Mouse (Mus musculus) olfactory bulb, adult 2 months (tissue): ENCODE measurements at regions not wholly inside any gene's neighbourhood (a gene's known extent, or its start where the extent isn't known, plus 50 kb on each side); places are given as distances from the start of the nearest gene placed in this dataset.

Experiments
- H3K27ac ChIP-seq: fragments of 200-500 bp; 2 replicates; pipeline ENCODE4 v1.5.1; 2012; ENCODE audit warnings: low read depth, low read length; ENCODE audit not compliant: insufficient read depth
- H3K4me1 ChIP-seq: fragments of 200-500 bp; 2 replicates; pipeline ENCODE4 v1.6.1; 2012; ENCODE audit warnings: low read length; ENCODE audit not compliant: control insufficient read depth, insufficient read depth
- H3K4me3 ChIP-seq: fragments of 200-500 bp; 2 replicates; pipeline ENCODE4 v1.5.1; 2012; ENCODE audit warnings: mild to moderate bottlenecking, low read depth, low read length, moderate library complexity; ENCODE audit not compliant: insufficient read depth
- CTCF ChIP-seq: fragments of 200-500 bp; IDR thresholded peaks from 2 replicates; pipeline ENCODE4 v1.5.1; 2012; ENCODE audit warnings: low read depth, mild to moderate bottlenecking, low read length, moderate library complexity; ENCODE audit not compliant: insufficient read depth
- POLR2A ChIP-seq: fragments of 200-500 bp; IDR thresholded peaks from 2 replicates; pipeline ENCODE4 v1.6.1; 2012; ENCODE audit warnings: mild to moderate bottlenecking, low read depth, low read length, moderate library complexity; ENCODE audit not compliant: insufficient read depth
- WGBS: fragments of 180-500 bp; shearing (Covaris S2); methylation state at CpG from one replicate; pipeline ENCODE4 v1.1.7; 2018; 5-methylcytosine and 5-hydroxymethylcytosine counted together

DNA sequence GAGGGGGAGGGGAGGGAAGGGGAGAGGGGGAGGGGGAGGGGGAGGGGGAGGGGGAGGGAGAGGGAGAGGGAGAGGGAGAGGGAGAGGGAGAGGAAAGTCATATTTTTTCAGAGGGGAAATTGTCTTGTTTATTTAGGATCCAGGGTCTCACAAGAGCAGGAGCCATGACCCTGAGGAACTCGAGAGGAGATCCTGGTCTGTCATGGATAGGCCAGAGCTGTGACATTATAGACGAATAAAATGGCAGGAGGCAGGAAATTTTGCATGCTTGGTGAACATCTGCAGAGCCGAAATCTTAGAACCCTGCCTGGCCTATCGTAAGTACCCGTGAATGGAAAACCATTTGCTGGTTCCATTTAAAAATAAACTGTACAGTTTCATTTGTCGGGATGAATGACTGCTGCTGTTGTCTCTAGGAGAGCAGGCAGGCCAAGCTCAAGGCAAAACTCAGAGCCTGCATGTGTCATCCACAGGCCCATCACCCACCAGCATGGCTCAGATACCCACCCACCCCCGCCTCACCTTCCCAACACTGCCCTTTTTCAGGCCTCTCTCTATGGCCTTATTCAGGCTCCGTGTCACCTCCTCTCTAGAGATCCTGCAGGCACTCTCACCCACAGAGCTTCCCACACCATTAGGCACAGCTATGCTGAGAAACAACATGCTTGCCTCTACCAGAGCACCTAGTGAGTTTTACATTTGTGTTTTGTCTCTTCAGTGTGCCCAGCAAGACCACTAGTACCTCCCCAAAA is 184.7 kb downstream of the Lmo4 start:
- WGBS, result 77% methylated on average over 8 of the region's 8 CpGs
- TF ChIP-seq POLR2A (no peak), CTCF (no peak)
- H3K4me1 ChIP-seq, result no peaks in the 10 kb centered on the region
- H3K4me3 ChIP-seq, result no peak overlapping the region
- no peak overlapping the region for H3K27ac ChIP-seq

DNA sequence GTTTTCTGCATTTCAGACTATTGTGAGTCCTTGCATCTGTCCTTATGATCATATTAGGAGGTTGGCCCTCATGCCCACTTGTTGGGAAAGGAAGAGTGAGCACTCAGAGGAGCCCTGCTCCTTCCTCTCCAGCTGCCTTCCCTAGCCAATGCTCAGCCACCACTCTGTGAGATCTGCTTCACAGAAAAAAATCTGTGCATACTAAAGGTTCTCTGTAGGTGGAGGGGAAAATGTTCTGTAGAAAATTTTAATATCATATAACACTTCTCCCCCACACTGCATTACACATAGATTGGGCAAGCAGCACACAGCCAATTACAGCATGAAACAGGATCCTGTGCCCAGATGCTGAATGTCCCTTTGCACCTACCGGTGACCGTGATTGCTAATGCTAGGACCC is 185.7 kb downstream of the Lmo4 start:
- no peak overlapping the region for H3K4me3 ChIP-seq
- 89% methylated on average over 2 of the region's 2 CpGs for WGBS
- no peaks in the 10 kb centered on the region for H3K4me1 ChIP-seq
- TF ChIP-seq POLR2A (no peak), CTCF (no peak)
- no peak overlapping the region for H3K27ac ChIP-seq

DNA sequence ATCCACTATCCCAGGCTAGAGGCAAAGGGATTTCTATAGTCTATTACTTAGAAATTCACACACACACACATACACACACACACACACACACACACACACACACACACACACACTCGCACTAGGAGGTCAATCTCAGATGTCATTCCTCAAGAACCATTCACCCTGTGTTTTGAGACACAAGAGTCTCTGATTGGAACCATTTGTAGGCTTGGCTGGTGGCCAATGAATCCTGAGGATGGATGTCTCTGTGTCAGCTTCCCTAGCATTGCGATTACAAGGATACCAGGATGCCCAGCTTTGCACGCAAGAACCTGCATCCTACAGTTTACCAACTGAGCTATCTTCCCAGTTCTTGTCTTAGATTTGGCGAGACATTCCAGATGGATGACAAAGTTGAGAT is 186.5 kb downstream of the Lmo4 start:
- H3K27ac ChIP-seq, result no peak overlapping the region
- H3K4me1 ChIP-seq, result no peaks in the 10 kb centered on the region
- no peak for TF ChIP-seq POLR2A
- TF ChIP-seq CTCF, result no peak
- H3K4me3 ChIP-seq, result no peak overlapping the region
- 85% methylated on average over 4 of the region's 4 CpGs for WGBS

DNA sequence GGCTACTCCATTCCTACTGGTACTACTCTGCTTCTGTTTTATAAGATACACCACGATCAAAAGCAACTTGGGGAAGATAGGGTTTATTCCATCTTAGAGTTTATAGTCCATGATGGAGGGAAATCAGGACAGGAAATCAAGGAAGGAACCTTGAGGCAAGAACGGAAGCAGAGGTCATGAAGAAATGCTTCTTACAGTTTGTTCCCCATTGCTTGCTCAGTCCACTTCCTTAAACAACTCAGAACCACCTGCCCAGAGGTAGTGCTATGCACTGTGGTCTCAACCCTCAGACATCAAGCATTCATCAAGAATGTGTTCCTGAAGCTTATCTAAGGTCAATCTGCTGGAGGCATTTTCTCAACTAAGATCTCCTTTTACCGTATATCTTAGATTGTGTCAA is 189.8 kb downstream of the Lmo4 start:
- 97% methylated on average over 3 of the region's 3 CpGs for WGBS
- peaks cover 6% of the 10 kb centered on the region for H3K4me1 ChIP-seq
- TF ChIP-seq POLR2A, result no peak
- no peak for TF ChIP-seq CTCF
- no peak overlapping the region for H3K4me3 ChIP-seq
- H3K27ac ChIP-seq, result no peak overlapping the region

DNA sequence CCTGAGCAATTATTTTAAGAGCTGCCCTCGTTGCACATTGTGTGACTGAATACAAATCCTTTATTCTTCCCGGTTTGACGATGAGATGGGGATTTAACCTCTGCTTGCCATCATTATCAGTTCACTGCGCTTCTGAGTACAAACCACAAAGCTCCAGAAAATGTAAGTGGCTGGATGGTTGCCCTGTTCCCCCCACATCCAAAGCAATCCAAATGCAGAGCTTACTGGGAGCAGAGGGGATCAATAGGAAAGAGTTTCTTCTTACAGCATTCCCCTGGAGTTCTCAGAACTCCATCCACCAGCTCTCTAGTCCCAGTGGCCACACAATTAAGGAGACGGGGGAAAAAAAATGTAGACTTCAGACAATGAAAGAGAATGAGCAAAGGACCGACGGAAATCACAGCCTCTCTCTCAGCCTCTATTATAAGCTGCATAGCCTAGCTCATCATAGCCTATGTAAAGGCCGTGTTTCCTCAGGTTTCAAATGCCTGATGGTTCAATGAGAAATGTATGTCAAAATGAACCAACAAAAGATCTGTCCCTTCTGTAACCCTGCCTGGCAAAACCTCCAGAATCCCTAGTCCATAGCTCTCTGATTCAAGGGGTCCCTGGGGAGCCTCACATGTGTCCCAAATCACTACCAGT is 191.4 kb downstream of the Lmo4 start:
- WGBS, result 66% methylated on average over 8 of the region's 8 CpGs
- TF ChIP-seq POLR2A (no peak), CTCF (no peak)
- Histone ChIP-seq H3K27ac (no peak overlapping the region), H3K4me3 (no peak overlapping the region), H3K4me1 (peaks cover 6% of the 10 kb centered on the region)

DNA sequence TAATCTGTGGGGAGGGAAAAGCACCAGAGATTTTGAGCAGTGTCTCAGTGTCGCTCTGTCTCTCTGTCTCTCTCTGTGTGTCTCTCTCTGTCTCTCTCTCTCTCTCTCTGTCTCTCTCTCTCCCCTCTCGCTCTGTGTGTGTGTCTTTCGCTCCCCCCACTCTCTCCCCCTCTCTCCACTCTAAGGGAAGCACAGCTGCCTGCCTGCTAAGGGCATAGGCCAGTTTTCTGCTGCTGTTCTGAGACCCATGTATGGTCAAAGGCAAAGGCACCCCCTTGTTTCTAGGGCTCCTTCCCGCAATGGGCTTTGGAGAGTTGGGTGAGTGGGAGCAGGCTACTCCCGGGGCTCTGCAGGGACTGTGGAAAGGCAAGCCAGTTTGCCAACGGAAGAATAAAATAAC is 192.2 kb downstream of the Lmo4 start:
- TF ChIP-seq POLR2A, result no peak
- no peak for TF ChIP-seq CTCF
- Histone ChIP-seq H3K4me3 (no peak overlapping the region), H3K4me1 (peaks cover 6% of the 10 kb centered on the region), H3K27ac (no peak overlapping the region)
- WGBS, result 75% methylated on average over 6 of the region's 6 CpGs

DNA sequence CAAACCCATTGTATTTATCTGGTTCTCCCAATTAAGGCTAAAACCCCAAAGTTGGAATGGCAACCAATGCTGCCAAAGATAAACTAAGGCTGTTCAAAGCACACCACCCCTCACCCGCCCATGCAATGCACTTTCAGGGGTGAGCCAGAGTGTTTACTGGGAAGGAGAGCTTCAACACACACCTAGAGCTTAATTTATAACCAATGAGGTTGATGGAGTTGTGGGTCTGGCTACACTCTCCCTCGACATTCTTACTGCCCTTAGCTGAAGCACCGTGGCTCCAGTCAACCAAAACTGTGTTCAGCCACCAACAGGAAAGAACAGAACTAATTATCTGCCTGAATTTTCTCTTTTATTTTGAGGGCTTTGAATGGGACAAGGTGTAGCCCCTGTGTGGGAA is 192.8 kb downstream of the Lmo4 start:
- TF ChIP-seq POLR2A, result no peak
- no peak for TF ChIP-seq CTCF
- H3K27ac ChIP-seq, result no peak overlapping the region
- no peak overlapping the region for H3K4me3 ChIP-seq
- 91% methylated on average over 3 of the region's 3 CpGs for WGBS
- peaks cover 6% of the 10 kb centered on the region for H3K4me1 ChIP-seq

DNA sequence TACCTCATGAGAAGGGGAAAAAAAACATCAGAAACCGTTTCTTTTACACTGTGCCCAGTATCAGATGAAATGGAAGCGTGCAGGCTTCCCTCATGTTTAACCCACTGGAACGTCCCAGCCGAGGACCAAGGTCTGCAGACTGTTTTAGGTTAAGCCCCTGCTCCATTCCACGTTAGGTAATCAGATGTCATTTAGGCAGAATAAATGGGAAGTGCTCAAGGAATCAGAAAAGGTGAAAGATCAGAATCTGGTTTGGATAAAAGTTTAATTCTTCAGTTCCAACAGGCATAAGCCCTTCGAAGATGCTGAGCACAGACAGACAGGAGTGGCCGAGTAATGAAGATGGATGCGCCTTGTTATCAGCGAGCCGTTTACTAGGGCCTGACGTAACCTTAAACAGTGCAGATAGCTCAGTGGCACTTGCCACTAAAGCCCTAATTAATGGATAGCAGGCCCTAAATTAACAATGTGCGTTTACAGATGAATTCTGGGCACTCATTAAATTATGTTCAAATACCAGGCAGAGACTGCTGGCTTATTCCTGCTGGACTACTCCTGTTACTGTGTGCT is 193.5 kb downstream of the Lmo4 start:
- Histone ChIP-seq H3K4me3 (no peak overlapping the region), H3K4me1 (peaks cover 6% of the 10 kb centered on the region), H3K27ac (no peak overlapping the region)
- WGBS, result 86% methylated on average over 12 of the region's 12 CpGs
- TF ChIP-seq CTCF (no peak), POLR2A (no peak)

DNA sequence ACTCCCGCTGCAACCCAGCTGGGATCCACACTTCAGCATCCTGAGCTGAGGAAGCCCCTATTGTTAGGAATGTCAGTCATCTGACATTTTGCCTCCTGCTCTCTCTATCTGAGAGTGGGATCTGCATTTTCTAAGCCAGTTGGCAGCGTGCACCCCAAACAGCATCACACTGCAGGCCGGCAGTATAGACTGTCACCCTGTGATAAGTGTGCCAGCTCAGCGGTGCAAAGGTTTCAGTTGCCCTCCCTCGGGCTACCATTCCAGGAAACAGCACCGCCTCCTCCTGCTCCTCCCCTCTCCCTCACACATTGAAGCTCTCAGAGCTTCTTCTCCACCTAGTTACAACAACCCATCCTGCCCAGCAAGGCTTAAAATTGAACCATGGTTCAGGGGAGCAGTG is 194.5 kb downstream of the Lmo4 start:
- Histone ChIP-seq H3K4me3 (no peak overlapping the region), H3K27ac (no peak overlapping the region), H3K4me1 (peaks cover 6% of the 10 kb centered on the region)
- 29% methylated on average over 6 of the region's 6 CpGs for WGBS
- TF ChIP-seq POLR2A (no peak), CTCF (no peak)
